Mouse (Mus musculus): ENCODE measurements around the gene Actn4. TPM values are rescaled to one million over a fixed set of nuclear protein-coding genes. Genes with fewer than 3 reads are reported as not detected.

Actn4 gene
- polyA plus RNA-seq, 1 experiment, result 173 TPM

GRCm38 (mm10) chr7:28862817-28863499 lies 99.2 kb downstream of the Actn4 start:
- TF ChIP-seq CTCF (IDR thresholded peaks at IDR 0.05; ENCODE audit: borderline replicate concordance, extremely low read depth, insufficient read depth, insufficient read length) (no peak), POLR2A (IDR thresholded peaks at IDR 0.05; ENCODE audit: borderline replicate concordance, extremely low read depth, insufficient read depth, insufficient read length, poor library complexity, severe bottlenecking) (no peak)
- DNase-seq (ENCODE audit: low read depth), result no peak

- TF ChIP-seq POLR2A (IDR thresholded peaks at IDR 0.05; ENCODE audit: borderline replicate concordance, extremely low read depth, insufficient read depth, insufficient read length, poor library complexity, severe bottlenecking), result no peak
- TF ChIP-seq CTCF (IDR thresholded peaks at IDR 0.05; ENCODE audit: borderline replicate concordance, extremely low read depth, insufficient read depth, insufficient read length), result peak; percentile 26; the same call in 1 of the 2 replicates
These were observed 101.2 kb downstream of the Actn4 start for GRCm38 (mm10) chr7:28860898-28861297.

GRCm38 (mm10) chr7:28859953-28860352 lies 102.2 kb downstream of the Actn4 start:
- TF ChIP-seq CTCF (IDR thresholded peaks at IDR 0.05; ENCODE audit: borderline replicate concordance, extremely low read depth, insufficient read depth, insufficient read length) (no peak), POLR2A (IDR thresholded peaks at IDR 0.05; ENCODE audit: borderline replicate concordance, extremely low read depth, insufficient read depth, insufficient read length, poor library complexity, severe bottlenecking) (no peak)
- DNase-seq (ENCODE audit: low read depth), result no peak

More at GRCm38 (mm10) chr7:28860898-28861297, 101.2 kb downstream of the Actn4 start:
- DNase-seq (ENCODE audit: low read depth), result no peak

GRCm38 (mm10) chr7:28850642-28851041 lies 111.5 kb downstream of the Actn4 start:
- no peak for DNase-seq (ENCODE audit: low read depth)
- TF ChIP-seq POLR2A (IDR thresholded peaks at IDR 0.05; ENCODE audit: borderline replicate concordance, extremely low read depth, insufficient read depth, insufficient read length, poor library complexity, severe bottlenecking) (no peak), CTCF (IDR thresholded peaks at IDR 0.05; ENCODE audit: borderline replicate concordance, extremely low read depth, insufficient read depth, insufficient read length) (no peak)

GRCm38 (mm10) chr7:28849700-28850236 lies 112.4 kb downstream of the Actn4 start:
- TF ChIP-seq CTCF (IDR thresholded peaks at IDR 0.05; ENCODE audit: borderline replicate concordance, extremely low read depth, insufficient read depth, insufficient read length), result no peak
- TF ChIP-seq POLR2A (IDR thresholded peaks at IDR 0.05; ENCODE audit: borderline replicate concordance, extremely low read depth, insufficient read depth, insufficient read length, poor library complexity, severe bottlenecking), result no peak
- no peak for DNase-seq (ENCODE audit: low read depth)

GRCm38 (mm10) chr7:28847273-28847672 lies 114.9 kb downstream of the Actn4 start:
- no peak for TF ChIP-seq CTCF (IDR thresholded peaks at IDR 0.05; ENCODE audit: borderline replicate concordance, extremely low read depth, insufficient read depth, insufficient read length)
- TF ChIP-seq POLR2A (IDR thresholded peaks at IDR 0.05; ENCODE audit: borderline replicate concordance, extremely low read depth, insufficient read depth, insufficient read length, poor library complexity, severe bottlenecking), result no peak
- no peak for DNase-seq (ENCODE audit: low read depth)

Other genes starting within 250 kb of the Actn4 start
- gene Fbxo17, start 245.5 kb downstream of the Actn4 start, polyA plus RNA-seq (2012; rRNA removed), result 3.3 and 4.1 TPM in 2 replicates
- 68.0 and 91.1 TPM in 2 replicates for gene Mrps12, start 220.5 kb downstream of the Actn4 start, polyA plus RNA-seq (2012; rRNA removed)
- 22.5 and 27.4 TPM in 2 replicates for gene Sars2, start 220.3 kb downstream of the Actn4 start, polyA plus RNA-seq (2012; rRNA removed)
- 0.33 TPM in 1 of 2 replicates, not detected in the other for gene Ccer2, start 206.2 kb downstream of the Actn4 start, polyA plus RNA-seq (2012; rRNA removed)
- 119 and 125 TPM in 2 replicates for gene Sirt2, start 195.6 kb downstream of the Actn4 start, polyA plus RNA-seq (2012; rRNA removed)
- gene Nfkbib, start 194.8 kb downstream of the Actn4 start, polyA plus RNA-seq (2012; rRNA removed), result 32.7 and 34.7 TPM in 2 replicates
- gene Rinl, start 173.4 kb downstream of the Actn4 start, polyA plus RNA-seq (2012; rRNA removed), result 0.90 and 1.1 TPM in 2 replicates
- gene Hnrnpl, start 153.8 kb downstream of the Actn4 start, polyA plus RNA-seq (2012; rRNA removed), result 444 and 451 TPM in 2 replicates
- gene Ech1, start 137.1 kb downstream of the Actn4 start, polyA plus RNA-seq (2012; rRNA removed), result 77.8 and 100 TPM in 2 replicates
- gene Lgals4, start 128.5 kb downstream of the Actn4 start, polyA plus RNA-seq (2012; rRNA removed), result 6.0 and 7.0 TPM in 2 replicates
- gene Lgals7, start 98.5 kb downstream of the Actn4 start, polyA plus RNA-seq (2012; rRNA removed), result 30.7 and 31.2 TPM in 2 replicates
- gene Capn12, start 80.9 kb downstream of the Actn4 start, polyA plus RNA-seq (2012; rRNA removed), result 0.08 and 0.16 TPM in 2 replicates
- 411 and 463 TPM in 2 replicates for gene Eif3k, start 19.5 kb upstream of the Actn4 start, polyA plus RNA-seq (2012; rRNA removed)
- 7.8 and 8.2 TPM in 2 replicates for gene Map4k1, start 19.7 kb upstream of the Actn4 start, polyA plus RNA-seq (2012; rRNA removed)
- gene Ryr1, start 162.8 kb upstream of the Actn4 start, polyA plus RNA-seq (2012; rRNA removed), result 6.3 and 9.1 TPM in 2 replicates
- 2.7 and 3.9 TPM in 2 replicates for gene Rasgrp4, start 172.5 kb upstream of the Actn4 start, polyA plus RNA-seq (2012; rRNA removed)
- 21.1 and 28.2 TPM in 2 replicates for gene Fam98c, start 193.9 kb upstream of the Actn4 start, polyA plus RNA-seq (2012; rRNA removed)
- 0.38 and 0.85 TPM in 2 replicates for gene Ggn, start 207.9 kb upstream of the Actn4 start, polyA plus RNA-seq (2012; rRNA removed)
- gene Spred3, start 208.1 kb upstream of the Actn4 start, polyA plus RNA-seq (2012; rRNA removed), result 29.0 and 35.6 TPM in 2 replicates
- 287 and 313 TPM in 2 replicates for gene Psmd8, start 218.4 kb upstream of the Actn4 start, polyA plus RNA-seq (2012; rRNA removed)